Mouse (Mus musculus) ES-Bruce4 (cell line): ENCODE results near the gene Nedd4.

Experiments used
- CTCF ChIP-seq: IDR thresholded peaks from one replicate; pipeline ENCODE4 v1.8.1; 2011; ENCODE audit warnings: low read depth, low read length
- POLR2A ChIP-seq: IDR thresholded peaks from one replicate; pipeline ENCODE4 v1.8.1; 2011; ENCODE audit warnings: low read length; ENCODE audit not compliant: insufficient read depth

DNA sequence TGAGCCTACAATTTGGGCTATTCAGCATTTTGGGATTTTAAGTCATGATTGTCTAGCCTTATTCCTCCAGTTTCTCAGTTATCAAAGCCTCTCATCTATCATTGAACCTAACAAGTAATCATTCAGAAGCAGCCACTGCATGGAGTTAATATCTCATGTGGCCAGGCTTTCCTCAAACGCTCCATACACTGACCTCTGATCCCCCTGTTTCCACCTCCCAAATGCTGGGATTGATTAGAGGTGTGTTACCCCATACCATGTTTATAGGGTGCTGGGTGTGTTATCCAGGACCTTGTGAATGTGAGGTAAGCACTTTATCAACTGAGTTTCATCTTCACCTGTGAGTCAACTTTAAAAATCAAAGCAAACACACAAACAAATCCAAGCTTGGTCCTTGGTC is 28.7 kb downstream of the Nedd4 start:
- TF ChIP-seq CTCF, result no peak
- no peak for TF ChIP-seq POLR2A
